Comparison of ENCODE assay signal across 10 mouse cellular contexts in genomic region chr10:42244420-42245255, GRCm38 (mm10). TPM values are rescaled to one million over a fixed set of nuclear protein-coding genes. Genes with fewer than 3 reads are reported as not detected.
DNase-seq lines count a peak whose midpoint lies in the region; ATAC-seq lines count a peak whose summit lies in the region.
"Had no signal": no experiment of that assay in that cellular context is flagged by ENCODE, and none has a peak within 500 bp of the region (broad histone marks: within the 10 kb centered on the region; RNA-seq: fewer than 3 reads in every experiment).

No protein-coding gene starts in this region.

- peak; percentile 95 for DNase-seq in heart, adult 11 months
- no peak for DNase-seq in heart, adult 9 months (ENCODE audit: low spot score in 2 of 2)
- DNase-seq in MEL-GATA-1-ER (ENCODE audit: extremely low read depth, low read depth) (peak; percentile 93), liver (peak; percentile 92)
- DNase-seq in cerebellum, postnatal 36 days, result peak; percentile 60 to 70
- DNase-seq in natural killer cell, adult 2 months (ENCODE audit: low spot score in 2 of 2), result no peak
- DNase-seq in forebrain, embryonic 14.5 days (ENCODE audit: low spot score), result no peak
- DNase-seq: midbrain, embryonic 14.5 days had no signal

- no peaks in the 10 kb centered on the region for H3K36me3 ChIP-seq in forebrain, embryonic 14.5 days (ENCODE audit: control insufficient read depth, insufficient read depth, low read length)
- H3K36me3 ChIP-seq: embryonic facial prominence, embryonic 12.5 days had no signal

- no peaks in the 10 kb centered on the region for H3K27me3 ChIP-seq in forebrain, embryonic 14.5 days (replicated peaks; ENCODE audit: control insufficient read depth, insufficient read depth, low read length)
- H3K27me3 ChIP-seq: embryonic facial prominence, embryonic 12.5 days had no signal

- H3K9me3 ChIP-seq in forebrain, embryonic 14.5 days (replicated peaks; ENCODE audit: control insufficient read depth, low read length), result no peaks in the 10 kb centered on the region
- H3K9me3 ChIP-seq: embryonic facial prominence, embryonic 12.5 days had no signal

- H3K9ac ChIP-seq in forebrain, embryonic 14.5 days (ENCODE audit: low read length), result no peak overlapping the region
- H3K9ac ChIP-seq: embryonic facial prominence, embryonic 12.5 days had no signal

- no peak overlapping the region for H3K4me2 ChIP-seq in forebrain, embryonic 14.5 days (ENCODE audit: low read length)
- H3K4me2 ChIP-seq: embryonic facial prominence, embryonic 12.5 days had no signal

- WGBS in forebrain, embryonic 14.5 days, result 83% methylated on average over 8 of the region's 8 CpGs

- no peak overlapping the region for H3K4me3 ChIP-seq in forebrain, embryonic 14.5 days (ENCODE audit: low read depth, low read length)
- H3K4me3 ChIP-seq: embryonic facial prominence, embryonic 12.5 days had no signal

- H3K27ac ChIP-seq in forebrain, embryonic 14.5 days (ENCODE audit: low read depth, low read length), result no peak overlapping the region
- H3K27ac ChIP-seq: embryonic facial prominence, embryonic 12.5 days had no signal

- ATAC-seq in activated CD4-positive, CD25-positive, alpha-beta regulatory T cell, adult 4 months, result no peak
- ATAC-seq in forebrain, embryonic 14.5 days, result no peak

- H3K4me1 ChIP-seq in forebrain, embryonic 14.5 days (ENCODE audit: control insufficient read depth, insufficient read depth, low read length), result no peaks in the 10 kb centered on the region

RNA-seq across cellular contexts. Expression of gene Foxo3, which starts 31.9 kb away (rescaled TPM):
- polyA plus RNA-seq in activated CD4-positive, CD25-positive, alpha-beta regulatory T cell, adult 4 months (2017; shearing (Covaris generic)), result 1 to 10 TPM; 8.6 to 9.4 TPM
- 5.4 and 5.6 TPM in 2 replicates for polyA plus RNA-seq in forebrain, embryonic 14.5 days (2014; fragmentation: Nextera tagmentation; extraction: Ambion mirVana)

Comparison
In these comparisons a context has a peak if more than half of its experiments do, and no peak if none do; other contexts are left out.
1. DNase-seq: peak in heart, adult 11 months (single experiment), MEL-GATA-1-ER (single experiment), cerebellum, postnatal 36 days (2 of 2) and liver (single experiment); none in heart, adult 9 months (0 of 2), natural killer cell, adult 2 months (0 of 2) and forebrain, embryonic 14.5 days (single experiment).